In the genomic region with DNA sequence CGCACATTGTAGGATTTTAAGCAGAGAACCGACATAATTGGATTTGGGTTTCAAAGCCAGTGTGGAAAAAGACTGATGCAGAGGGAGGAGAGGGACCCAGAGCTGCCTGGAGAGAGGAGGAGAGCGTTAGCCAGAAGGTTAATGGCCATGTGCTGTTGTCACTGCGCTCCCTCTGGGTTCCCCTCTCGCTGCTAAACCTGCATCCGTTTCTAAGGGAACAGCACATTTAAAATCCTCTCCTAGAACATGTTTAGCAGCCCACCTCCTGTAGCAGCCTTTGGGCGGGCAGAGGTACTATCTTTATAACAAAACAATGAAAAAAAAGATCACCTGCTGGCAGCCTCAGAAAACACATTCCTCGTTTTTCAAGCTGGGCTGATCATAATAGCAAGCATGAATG, we compare ENCODE assay signal across 27 mouse cellular contexts.
DNase-seq lines count a peak whose midpoint lies in the region; ATAC-seq and TF ChIP-seq lines count a peak whose summit lies in the region.
"Had no signal": no experiment of that assay in that cellular context is flagged by ENCODE, and none has a peak within 500 bp of the region (broad histone marks: within the 10 kb centered on the region; RNA-seq: fewer than 3 reads in every experiment).

No protein-coding gene starts in this region.

- peak; percentile 36; the same call in 1 of the 2 replicates for ATAC-seq in forebrain, postnatal 0 days
- no peak for ATAC-seq in forebrain, embryonic 12.5 days (ENCODE audit: low FRiP score)
- ATAC-seq: forebrain, embryonic 15.5 days; intestine, embryonic 15.5 days; liver, embryonic 12.5 days; liver, postnatal 0 days had no signal

- no peak overlapping the region for H3K4me2 ChIP-seq in forebrain, postnatal 0 days (ENCODE audit: low read depth)
- H3K4me2 ChIP-seq in forebrain, embryonic 12.5 days = no peak overlapping the region
- H3K4me2 ChIP-seq: embryonic facial prominence, embryonic 12.5 days; forebrain, embryonic 15.5 days; heart, embryonic 13.5 days; hindbrain, embryonic 15.5 days; intestine, embryonic 15.5 days; liver, embryonic 12.5 days; neural tube, embryonic 13.5 days had no signal

- no peak overlapping the region for H3K9ac ChIP-seq in forebrain, postnatal 0 days
- no peak overlapping the region for H3K9ac ChIP-seq in forebrain, embryonic 12.5 days
- H3K9ac ChIP-seq: embryonic facial prominence, embryonic 12.5 days; forebrain, embryonic 15.5 days; heart, embryonic 13.5 days; hindbrain, embryonic 15.5 days; intestine, embryonic 15.5 days; liver, embryonic 12.5 days; liver, postnatal 0 days; neural tube, embryonic 13.5 days had no signal

- no peaks in the 10 kb centered on the region for H3K9me3 ChIP-seq in forebrain, postnatal 0 days (ENCODE audit: low read length)
- no peaks in the 10 kb centered on the region for H3K9me3 ChIP-seq in forebrain, embryonic 12.5 days
- H3K9me3 ChIP-seq: embryonic facial prominence, embryonic 12.5 days; forebrain, embryonic 15.5 days; heart, embryonic 13.5 days; hindbrain, embryonic 15.5 days; intestine, embryonic 15.5 days; liver, embryonic 12.5 days; megakaryocyte, embryonic 14.5 days; neural tube, embryonic 13.5 days had no signal

- H3K27ac ChIP-seq in forebrain, postnatal 0 days (ENCODE audit: low read depth, low read length) = no peak overlapping the region
- H3K27ac ChIP-seq in forebrain, embryonic 12.5 days = no peak overlapping the region
- H3K27ac ChIP-seq: embryonic facial prominence, embryonic 12.5 days; forebrain, embryonic 15.5 days; heart, embryonic 13.5 days; hindbrain, embryonic 15.5 days; intestine, embryonic 15.5 days; kidney, postnatal 0 days; liver, embryonic 12.5 days; neural tube, embryonic 13.5 days had no signal

- 25% methylated on average over 8 of the region's 8 CpGs for WGBS in forebrain, postnatal 0 days
- 22% methylated on average over 8 of the region's 8 CpGs for WGBS in forebrain, embryonic 12.5 days

- peak; percentile 11 for DNase-seq in forebrain, postnatal 0 days
- peak; percentile 20 for DNase-seq in left cerebral cortex, postnatal 10 days (ENCODE audit: extremely low spot score in 1 of 2, low spot score in 2 of 2)
- no peak for DNase-seq in left cerebral cortex, postnatal 4 days
- peak; percentile 17 for DNase-seq in right cerebral cortex, adult 18-20 months
- DNase-seq in right cerebral cortex, postnatal 14 days = no peak
- DNase-seq in lung, postnatal 25 days (ENCODE audit: low spot score) = no peak
- DNase-seq: adrenal gland, adult 8-10 months; cerebellum, adult 11-12 months; cerebellum, adult 9-11 months; embryo, embryonic 11 days; gastrocnemius, postnatal 10 days; heart, postnatal 10 days; kidney, adult 8-10 months; kidney, postnatal 4 days; liver, postnatal 0 days; lung, postnatal 4 days had no signal

- intact Hi-C loops in left cerebral cortex, postnatal 10 days (cut with DNase I) = no loop called here
- intact Hi-C loops in left cerebral cortex, postnatal 4 days (cut with DNase I) = no loop called here

- H3K36me3 ChIP-seq in forebrain, postnatal 0 days (ENCODE audit: insufficient read depth) = no peaks in the 10 kb centered on the region
- H3K36me3 ChIP-seq in forebrain, embryonic 12.5 days (replicated peaks) = no peaks in the 10 kb centered on the region
- H3K36me3 ChIP-seq: embryonic facial prominence, embryonic 12.5 days; forebrain, embryonic 15.5 days; heart, embryonic 13.5 days; hindbrain, embryonic 15.5 days; intestine, embryonic 15.5 days; liver, embryonic 12.5 days; neural tube, embryonic 13.5 days had no signal

- no peaks in the 10 kb centered on the region for H3K27me3 ChIP-seq in forebrain, postnatal 0 days (ENCODE audit: insufficient read depth, low read length)
- no peaks in the 10 kb centered on the region for H3K27me3 ChIP-seq in forebrain, embryonic 12.5 days
- H3K27me3 ChIP-seq: CH12.LX; embryonic facial prominence, embryonic 12.5 days; forebrain, embryonic 15.5 days; heart, embryonic 13.5 days; hindbrain, embryonic 15.5 days; intestine, embryonic 15.5 days; liver, embryonic 12.5 days; megakaryocyte, embryonic 14.5 days; neural tube, embryonic 13.5 days had no signal

- H3K4me3 ChIP-seq in forebrain, postnatal 0 days (ENCODE audit: low read depth, low read length) = no peak overlapping the region
- no peak overlapping the region for H3K4me3 ChIP-seq in forebrain, embryonic 12.5 days (replicated peaks)
- H3K4me3 ChIP-seq: embryonic facial prominence, embryonic 12.5 days; forebrain, embryonic 15.5 days; heart, embryonic 13.5 days; hindbrain, embryonic 15.5 days; intestine, embryonic 15.5 days; liver, embryonic 12.5 days; megakaryocyte, embryonic 14.5 days; neural tube, embryonic 13.5 days had no signal

- no peaks in the 10 kb centered on the region for H3K4me1 ChIP-seq in forebrain, postnatal 0 days (ENCODE audit: insufficient read depth)
- H3K4me1 ChIP-seq in forebrain, embryonic 12.5 days = peaks cover 5% of the 10 kb centered on the region; the same call in 1 of the 2 replicates
- H3K4me1 ChIP-seq: embryonic facial prominence, embryonic 12.5 days; forebrain, embryonic 15.5 days; heart, embryonic 13.5 days; intestine, embryonic 15.5 days; liver, embryonic 12.5 days; megakaryocyte, embryonic 14.5 days; neural tube, embryonic 13.5 days had no signal

- TF ChIP-seq CTCF in forebrain, postnatal 0 days (IDR thresholded peaks at IDR 0.05; ENCODE audit: low read depth) = no peak

Comparison
In these comparisons a context has a peak if more than half of its experiments do, and no peak if none do; other contexts are left out.
1. DNase-seq: peak in forebrain, postnatal 0 days (single experiment), left cerebral cortex, postnatal 10 days (2 of 2) and right cerebral cortex, adult 18-20 months (single experiment); none in left cerebral cortex, postnatal 4 days (single experiment), right cerebral cortex, postnatal 14 days (single experiment) and lung, postnatal 25 days (single experiment).